Mouse (Mus musculus): ENCODE data around the gene Tle3.
A peak's percentile ranks its signal among the peaks of the same experiment; 100 is the strongest.

The Tle3 gene

DNA sequence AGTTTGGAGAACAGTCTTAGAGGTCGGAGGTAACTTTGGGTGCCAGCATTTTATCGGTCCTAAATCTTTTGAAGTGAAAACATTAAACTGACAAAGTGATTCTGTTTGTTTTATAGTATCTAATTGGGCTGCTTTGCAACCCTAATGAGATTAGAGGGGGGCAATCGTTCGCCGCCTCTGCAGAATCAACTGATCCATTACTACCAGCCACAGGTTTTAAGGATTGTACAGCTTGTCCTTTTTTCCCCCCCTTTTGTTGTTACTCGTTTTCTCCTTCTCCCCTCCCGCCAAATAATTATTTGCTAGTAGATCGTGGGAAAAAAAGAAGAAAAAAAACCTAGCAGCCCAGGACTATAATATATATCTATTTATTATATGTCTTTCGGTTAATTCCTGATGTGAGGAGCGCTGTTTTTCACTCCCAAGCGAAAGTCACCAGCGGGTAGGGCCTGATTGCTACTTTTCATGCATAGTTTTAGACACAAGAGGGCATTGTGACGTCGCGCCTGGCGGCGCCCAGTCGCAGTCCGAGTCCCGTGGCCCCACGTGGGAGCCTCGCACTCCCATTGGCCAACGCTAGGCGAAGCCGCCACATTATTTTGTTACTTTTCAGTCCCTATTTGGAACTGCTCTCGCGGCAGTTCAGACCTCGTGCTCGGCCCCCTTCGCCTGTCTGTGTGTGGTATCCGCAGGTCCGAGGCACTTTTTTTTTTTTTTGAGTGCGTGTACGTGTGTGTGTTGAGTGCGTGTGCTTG is at the start of gene Tle3:
Gene Tle3 (plus strand): TSS at position 612 of the 755 bp plus-strand sequence.
- DNase-seq (ENCODE audit: low spot score): peak; percentile 98

DNA sequence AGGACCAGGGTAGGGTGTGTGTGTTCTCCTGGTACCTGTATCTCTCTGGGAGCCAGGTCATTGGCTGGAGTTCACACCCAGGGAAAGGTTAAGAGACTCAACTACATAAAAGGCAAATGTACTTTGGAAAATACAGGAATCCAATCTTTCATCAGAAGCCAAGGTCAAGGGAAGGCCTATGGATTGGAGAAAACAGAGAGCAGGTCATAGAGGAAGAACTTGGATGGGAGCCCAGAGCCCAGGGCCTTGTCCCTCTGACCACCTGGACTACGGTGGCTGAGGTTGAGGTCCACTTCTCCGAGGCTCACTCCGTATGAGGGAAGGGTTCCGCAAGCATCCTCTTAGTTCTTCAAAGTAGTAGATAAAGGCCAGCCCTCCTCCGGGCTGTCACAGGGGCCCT is 48.9 kb upstream of the Tle3 start:
- no peak for DNase-seq (ENCODE audit: low spot score)

DNA sequence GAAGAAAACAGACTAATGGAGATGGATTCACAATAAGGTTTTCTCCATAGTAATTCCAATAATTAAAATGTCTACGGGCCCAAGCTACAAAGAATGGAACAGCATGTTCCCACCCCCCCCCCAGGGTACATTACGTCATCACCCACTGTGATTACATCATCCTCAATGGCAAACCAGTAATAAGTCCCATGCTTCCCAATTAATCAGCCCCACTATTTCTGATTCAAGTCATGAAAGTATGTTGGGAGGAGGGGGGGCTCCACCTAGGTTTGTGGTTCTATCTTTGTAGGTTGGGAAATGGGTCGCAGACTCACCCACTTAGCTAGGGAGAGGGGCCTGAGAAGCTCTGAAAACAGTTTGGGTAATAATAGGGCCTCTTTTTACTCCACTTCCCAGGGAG is 48.3 kb upstream of the Tle3 start:
- DNase-seq (ENCODE audit: low spot score): peak; percentile 51

DNA sequence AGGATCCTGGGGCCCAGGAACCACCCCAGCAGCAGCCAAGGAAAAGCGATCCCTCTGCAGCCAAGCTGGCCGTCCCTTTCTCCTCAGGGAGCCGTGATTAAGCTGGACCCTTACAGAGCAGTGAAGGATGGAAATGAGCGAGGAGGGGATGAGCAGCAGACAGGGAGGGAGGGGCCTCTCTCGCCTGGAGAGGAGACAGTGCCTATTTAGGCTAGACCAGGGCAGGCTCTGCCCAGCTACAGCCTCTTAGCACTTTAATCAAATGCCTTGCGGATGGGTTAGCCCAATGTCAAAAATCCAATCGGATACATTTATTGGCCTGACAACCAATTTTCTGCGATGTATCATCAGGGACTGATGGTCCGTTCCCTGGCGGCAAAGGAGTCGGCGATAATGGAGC is 47.8 kb upstream of the Tle3 start:
- no peak for DNase-seq (ENCODE audit: low spot score)

DNA sequence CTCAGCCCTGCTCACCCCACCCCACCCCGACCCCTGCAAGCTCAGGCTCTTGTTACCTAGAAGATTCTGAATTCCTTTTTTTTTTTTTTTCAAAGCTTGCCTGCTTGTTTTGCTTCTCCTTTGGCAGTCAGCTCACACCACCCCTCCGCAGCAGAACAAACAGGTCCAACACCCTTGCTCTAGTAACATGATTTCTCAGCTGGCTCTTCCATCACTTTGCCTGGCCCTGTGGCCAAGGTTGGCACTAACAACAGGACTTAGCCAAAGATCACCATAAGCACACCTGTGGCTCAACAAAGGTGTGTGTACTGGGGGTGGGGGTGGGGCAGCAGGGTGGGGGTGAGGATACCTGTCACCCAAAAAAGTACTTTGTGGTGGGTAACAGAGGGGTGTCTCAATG is 47.2 kb upstream of the Tle3 start:
- peak; percentile 51 for DNase-seq (ENCODE audit: low spot score)

DNA sequence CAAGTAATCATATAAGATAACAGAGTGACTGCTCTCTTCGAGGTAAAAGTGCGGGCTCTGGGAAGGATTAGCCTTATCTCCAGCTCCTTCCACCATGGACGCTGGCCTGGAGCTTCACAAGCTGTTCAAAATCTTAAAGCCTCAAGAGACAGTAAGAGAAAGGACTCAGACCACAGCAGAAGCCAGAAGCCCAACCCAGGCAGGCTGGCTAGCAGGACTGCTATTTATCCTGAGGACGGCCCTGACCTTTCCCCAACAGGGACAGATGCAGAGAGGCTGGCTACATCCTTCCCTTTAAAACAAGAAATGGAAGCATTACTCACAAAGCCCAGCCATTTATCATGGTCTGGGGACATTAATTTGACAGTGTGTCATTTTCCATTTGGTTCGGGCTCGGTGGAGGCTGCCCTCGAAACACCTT is 46.2 kb upstream of the Tle3 start:
- DNase-seq (ENCODE audit: low spot score): peak; percentile 74

DNA sequence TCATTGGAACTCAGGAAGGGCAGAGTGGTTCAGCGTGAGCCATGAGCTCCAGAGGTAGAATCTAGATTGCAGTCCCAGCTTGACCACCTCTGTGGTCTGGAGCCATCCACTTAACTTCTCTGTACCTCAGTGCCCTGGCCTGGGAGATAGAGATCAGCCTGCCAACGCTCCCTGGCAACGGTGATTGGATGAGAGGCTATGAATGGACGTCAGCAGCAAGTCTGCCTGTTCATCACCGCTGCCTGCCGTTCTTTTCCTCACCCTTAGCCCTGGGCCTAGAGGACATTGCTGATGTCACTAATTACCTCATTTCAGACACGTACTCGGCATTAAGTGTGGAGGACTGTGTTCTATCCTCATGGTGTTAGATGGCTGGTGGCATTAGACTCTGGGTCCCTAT is 45.2 kb upstream of the Tle3 start:
- no peak for DNase-seq (ENCODE audit: low spot score)

DNA sequence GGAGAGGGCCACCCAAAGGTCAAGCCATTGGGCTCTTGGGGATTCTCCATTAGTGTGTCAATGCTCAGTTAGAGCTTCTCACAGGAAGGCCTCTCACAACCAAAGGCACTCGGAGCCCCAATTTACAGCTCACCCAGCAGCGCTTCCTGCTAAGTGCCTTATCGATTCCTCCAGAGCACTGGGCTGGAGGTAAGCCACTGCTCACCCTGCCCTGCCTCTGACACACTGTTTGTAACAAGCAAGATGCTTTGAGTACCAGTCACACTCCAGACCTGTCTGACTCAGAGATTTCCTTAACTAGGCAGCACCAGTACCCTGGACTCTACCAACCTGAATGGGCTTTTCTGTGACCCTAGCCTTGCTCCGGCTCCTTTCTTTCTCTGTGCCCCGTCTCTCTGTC is 44.0 kb upstream of the Tle3 start:
- DNase-seq (ENCODE audit: low spot score): no peak

DNA sequence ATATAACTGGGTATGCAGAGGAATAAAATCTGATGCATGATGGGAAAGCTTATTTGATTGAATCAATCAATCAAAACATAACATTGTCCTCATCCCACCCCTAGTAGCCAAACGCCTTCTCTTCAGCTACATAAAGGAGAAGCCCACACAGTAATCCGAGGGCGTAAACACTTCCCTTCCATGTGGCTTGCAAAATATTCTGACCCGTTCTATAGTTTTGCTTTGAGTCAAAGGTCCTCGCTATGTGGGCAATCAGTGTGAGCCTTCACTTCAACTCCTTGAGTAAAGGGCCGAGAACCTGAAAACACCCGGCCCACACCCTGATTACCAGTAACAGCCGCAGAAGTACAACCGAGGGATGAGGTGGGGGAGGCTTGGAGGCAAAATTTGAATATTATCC is 41.4 kb upstream of the Tle3 start:
- DNase-seq (ENCODE audit: low spot score): no peak

DNA sequence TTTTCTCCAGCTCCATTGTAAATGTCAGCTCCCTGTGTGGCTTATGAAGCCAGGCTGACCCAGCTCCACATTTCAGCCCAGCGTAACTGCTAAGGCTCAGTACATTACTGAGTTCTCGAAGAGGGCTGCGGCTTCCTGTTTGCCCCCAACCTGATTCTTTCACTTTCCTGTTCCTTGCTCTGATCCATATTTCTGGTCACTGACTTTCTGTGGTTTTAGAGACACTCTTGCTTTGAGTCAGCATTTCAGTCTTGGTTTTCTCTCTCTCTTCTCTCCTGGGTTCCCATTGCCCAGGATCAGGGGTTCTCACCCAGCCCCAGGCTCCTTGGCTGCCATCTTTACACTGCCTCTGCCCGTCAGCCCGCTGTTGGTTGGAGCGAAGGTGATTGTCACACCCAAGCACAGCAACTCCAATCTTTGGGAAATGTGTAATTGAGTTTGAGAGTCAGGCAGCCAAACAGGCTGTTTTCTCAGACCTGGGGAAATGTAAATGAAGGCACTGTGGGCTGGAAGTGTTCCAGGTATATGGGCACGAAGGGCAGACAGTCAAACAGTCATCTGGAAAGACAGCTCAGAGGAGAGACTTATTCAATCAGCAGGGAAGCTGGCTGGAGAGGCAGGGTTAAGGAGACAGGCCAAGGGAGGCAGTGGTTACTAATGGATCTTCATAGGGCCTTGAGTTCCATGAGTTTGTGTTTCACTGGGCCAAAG is 39.8 kb upstream of the Tle3 start:
- peak; percentile 44 for DNase-seq (ENCODE audit: low spot score)

DNA sequence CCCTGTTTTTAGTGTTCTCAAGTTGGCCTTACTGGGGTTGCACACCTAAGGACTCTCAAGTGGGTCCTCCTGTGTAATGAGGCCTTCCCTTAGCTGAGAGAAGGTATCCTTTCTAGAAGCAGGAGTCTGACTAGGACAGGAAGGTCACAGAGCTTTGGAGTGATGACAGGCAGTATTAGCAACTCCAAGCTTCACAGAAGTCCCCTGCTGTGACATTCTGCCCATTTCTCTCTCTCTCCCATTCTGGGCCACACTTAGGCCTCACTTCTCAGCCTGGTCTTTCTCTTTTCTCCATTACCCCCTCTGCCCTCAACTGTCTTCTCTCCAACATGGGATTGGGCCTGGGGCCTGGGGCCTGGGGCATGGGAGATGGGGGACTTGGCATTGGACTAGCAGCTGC is 36.0 kb upstream of the Tle3 start:
- no peak for DNase-seq (ENCODE audit: low spot score)

DNA sequence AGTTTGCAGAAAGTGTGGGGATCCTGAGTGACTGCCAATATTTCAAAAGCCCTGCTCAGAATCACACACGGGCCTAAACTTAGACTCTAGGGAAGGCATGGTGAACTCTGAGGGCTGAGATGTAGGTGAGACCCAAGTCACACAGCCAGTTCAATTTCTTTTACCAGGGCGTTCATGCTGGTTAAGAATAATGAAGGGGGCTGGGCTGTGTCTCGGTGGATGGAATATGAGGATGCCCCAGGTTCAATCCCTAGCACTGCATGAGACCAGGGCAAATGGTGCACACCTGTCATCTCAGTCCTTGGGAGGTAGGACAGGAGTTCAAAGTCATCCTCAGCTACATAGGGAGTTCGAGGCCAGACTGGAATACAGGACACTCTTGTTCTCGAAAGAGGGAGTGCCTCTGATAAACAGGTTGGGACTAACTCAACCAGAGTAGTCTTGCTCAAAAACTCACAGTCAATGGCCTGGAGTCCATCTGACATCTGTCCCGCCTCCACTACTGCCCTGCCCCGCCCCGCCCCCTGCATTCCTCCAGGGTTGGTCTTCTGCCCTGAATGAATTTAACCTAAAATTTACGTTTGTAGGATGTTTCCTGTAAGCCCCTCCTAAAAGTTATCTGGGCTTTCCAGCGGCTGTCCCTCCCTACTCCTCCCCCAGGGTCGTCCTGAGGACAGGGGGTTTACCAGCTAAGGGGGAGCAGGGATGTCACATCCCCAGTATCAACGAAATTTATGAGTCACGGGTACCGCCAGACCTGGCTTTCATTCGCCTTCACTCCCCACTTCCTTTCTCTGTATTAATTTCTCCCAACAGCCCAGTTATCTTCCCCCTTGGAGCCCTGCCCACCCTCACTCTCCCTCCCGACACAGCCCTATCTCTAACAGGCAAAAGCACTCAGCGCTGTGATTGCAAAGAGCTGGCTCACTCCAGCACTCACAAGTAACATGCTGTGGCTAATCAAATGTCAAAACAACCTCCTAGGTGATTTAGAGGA is 35.3 kb upstream of the Tle3 start:
- no peak for DNase-seq (ENCODE audit: low spot score)

DNA sequence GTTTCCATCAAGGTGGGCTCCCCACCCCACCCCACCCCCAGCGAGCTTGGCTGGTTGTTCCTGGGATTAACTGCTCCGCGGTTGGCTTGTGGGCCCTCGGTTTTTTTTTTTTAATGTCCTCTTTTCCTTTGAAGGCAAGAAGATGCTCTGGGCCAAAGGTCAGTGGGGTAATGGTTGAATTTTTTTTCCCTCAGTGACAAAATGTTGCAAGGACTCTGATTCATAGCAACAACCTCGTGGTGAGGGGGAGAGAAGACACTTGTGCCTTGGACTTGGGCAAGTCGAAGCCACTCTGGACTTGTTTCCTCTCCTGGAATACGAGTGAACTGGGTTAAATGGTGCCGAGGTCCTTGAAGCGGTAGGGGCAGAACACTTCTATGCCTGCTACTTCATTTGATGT is 34.5 kb upstream of the Tle3 start:
- no peak for DNase-seq (ENCODE audit: low spot score)

DNA sequence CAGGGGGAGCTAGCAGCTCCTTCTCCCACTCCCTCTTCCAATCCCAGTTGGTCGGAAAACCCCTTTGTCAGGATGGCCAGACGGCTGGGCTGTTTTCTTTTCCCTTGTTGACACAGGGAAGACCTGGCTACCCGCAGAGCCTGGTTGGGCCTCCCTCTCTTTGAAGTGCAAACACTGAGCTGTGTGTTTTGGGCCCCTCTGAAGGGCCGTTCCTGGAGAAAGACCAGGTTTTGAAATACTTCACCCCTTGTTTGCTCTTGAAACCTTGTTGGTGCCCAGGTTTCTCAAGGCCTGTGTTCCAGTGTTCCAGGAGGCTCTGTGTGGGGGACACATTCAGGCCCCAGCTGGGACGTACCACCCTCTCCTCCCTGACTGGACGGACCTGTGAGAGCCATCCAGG is 32.9 kb upstream of the Tle3 start:
- DNase-seq (ENCODE audit: low spot score): no peak

DNA sequence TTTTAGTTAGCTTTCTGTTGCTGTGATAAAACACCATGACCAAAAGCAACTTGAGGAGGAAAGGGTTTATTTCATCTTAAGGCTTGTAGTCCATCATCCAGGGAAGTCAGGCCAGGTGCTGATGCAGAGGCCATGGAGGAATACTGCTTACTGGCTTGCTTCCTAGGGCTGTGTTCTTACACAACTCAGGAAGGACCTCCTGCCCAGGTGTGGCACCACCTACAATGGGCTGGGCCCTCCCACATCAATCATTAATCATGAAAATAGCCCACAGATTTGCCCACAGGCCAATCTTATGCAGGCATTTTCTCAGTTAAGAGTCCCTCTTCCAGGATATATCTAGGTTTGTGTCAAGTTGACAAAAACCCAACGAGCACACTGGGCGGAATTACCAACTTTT is 31.8 kb upstream of the Tle3 start:
- DNase-seq (ENCODE audit: low spot score): no peak

DNA sequence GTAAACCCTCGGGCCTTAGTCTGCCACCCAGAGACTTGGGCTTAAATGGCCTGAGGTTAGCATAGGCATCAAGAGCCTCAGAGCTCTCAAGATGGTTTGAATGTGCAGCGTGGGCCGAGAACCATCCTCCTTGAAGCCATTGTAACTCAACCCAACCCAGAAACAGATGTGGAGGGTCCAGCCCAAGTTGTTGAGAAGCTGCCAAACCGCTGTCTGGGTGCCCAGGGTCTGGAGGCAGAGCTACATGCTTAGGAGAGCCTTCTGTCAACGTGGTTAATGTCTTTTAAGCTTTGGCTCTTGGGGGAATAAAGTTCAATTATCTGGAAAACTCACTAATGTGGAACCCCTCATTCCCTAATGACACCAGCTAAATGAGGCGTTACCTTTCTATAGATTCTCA is 29.9 kb upstream of the Tle3 start:
- no peak for DNase-seq (ENCODE audit: low spot score)

DNA sequence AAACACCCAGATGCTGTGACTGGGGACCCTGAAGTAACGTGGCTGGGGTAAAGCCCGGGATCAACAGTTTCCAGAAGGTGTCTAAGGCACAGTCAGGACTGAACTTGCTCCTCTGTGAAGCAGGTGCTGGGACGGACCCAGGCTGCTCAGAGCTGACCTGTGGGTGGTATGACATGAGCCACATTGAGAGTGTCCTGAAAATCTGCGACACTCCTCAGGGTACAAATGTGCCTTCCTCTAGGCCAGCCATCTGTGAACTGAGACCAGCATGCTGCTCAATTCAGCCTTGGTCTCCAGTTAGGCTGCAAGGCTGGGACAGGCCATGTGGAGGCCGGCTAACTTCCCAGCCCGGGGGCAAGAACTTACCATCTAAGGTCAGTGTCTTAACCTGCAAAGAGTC is 27.5 kb upstream of the Tle3 start:
- DNase-seq (ENCODE audit: low spot score): no peak

DNA sequence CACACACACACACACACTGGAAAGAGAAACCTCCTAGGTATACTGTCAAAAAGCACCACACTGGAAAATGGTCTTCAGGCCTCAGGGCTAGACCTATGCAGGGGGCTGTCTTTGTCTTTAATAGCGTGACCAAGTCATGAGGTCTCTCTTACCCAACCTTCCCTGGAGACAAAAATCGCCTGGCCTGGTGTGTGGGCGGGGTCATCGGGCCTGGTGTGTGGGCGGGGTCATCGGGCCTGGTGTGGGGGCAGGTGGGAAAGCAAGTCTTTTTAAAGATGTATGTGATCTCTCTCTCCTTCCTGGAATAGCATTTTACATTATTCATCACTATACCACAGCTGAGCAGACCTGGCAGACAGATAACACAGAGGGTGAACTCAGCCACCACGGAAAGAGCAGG is 25.2 kb upstream of the Tle3 start:
- no peak for DNase-seq (ENCODE audit: low spot score)

DNA sequence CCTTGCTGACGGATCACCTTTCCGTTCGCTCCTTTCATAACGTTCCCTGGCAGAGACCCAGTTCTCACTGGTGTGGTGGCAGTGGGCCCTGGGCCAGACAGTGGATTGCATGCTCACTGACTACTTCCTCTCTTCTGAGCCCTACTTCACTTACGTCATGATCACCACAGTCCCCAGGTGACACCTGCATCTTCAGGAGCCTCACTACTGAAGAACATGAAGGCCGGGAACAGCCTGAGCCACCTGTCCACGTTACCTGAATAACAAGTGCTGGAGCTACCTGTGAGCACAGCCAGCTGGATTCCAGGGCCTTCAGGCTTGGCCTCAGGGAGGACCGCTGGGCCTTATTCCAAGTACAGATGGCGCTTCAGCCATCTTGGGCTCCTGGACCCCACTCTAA is 24.1 kb upstream of the Tle3 start:
- DNase-seq (ENCODE audit: low spot score): no peak

DNA sequence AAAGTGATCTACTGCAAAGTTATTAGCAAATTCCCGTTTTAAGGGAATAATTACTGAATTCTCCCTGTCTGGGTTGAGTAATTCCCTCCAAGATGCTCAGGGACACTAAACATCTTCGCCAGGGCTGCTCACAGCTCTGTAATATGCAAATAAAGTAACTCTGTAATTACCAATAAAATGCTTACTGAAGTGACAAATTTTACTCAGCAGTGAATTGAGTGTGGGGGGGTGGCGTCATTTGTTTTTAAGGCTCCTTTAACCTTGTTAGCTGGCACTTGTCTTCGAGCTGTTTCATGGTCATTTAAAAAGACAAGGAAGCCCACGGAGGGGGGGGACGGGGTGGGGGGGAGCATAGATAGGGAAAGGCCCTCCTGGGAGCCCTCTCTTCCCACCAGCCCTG is 23.6 kb upstream of the Tle3 start:
- no peak for DNase-seq (ENCODE audit: low spot score)

DNA sequence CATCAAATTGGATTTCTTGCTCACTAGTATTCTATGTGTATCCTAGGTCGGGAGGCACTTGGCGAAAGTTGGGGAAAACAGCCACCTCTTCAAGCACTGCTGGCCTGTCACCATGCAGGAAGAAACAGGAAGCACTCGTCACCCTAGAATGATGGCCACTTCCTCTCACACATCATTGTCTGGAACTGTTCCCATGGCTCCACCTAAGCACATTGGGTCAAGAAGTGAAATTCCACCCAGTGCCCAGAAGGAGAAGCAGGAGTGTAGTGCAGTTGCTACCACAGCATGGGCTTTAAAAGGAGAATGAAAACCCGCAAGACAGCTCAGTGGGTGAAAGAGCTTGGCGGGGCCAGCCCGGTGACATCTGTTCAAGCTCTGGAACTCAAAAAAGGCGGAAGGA is 22.5 kb upstream of the Tle3 start:
- no peak for DNase-seq (ENCODE audit: low spot score)

DNA sequence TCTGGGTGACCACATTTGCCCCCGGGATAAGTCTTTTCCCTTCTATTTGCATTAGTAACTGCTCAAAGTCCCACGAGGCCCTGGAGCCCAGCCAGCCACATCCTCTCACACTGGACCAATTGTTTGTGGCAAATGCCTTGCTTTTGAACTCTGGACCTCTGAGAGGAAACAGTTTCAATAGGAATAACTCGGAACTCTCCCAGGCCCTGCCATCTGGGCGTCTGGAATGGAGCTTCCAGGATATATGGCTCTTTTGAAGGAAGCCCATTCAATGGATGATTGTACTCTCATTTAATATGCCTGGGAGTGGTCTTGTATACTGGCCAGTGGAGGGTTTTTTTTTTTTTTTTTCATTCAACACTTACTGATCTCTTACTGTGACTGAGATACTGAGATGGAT is 21.0 kb upstream of the Tle3 start:
- peak; percentile 35 for DNase-seq (ENCODE audit: low spot score)

DNA sequence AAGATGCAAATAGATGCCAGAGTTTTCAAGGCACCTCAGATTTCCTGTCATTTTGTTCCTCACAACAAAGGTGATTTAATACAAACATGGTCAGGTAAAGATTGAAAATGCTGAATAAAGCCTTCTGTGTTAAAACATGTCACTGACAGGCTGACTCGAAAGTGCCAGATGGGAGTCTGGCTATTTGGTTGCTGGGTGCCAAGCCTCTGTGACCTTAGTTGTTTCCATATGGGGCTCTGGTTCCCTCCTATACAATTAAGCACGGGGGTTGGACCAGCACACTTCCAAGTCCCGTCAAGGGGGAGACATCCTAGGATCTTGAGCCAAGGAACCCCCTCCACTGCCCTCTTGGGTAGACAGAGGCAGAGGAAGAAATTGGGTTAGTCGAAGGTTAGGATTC is 13.2 kb upstream of the Tle3 start:
- DNase-seq (ENCODE audit: low spot score): no peak
